Mouse (Mus musculus) embryonic facial prominence, embryonic 12.5 days (tissue): ENCODE measurements around the gene 4930583I09Rik. TPM values are rescaled to one million over a fixed set of nuclear protein-coding genes. Genes with fewer than 3 reads are reported as not detected.

Experiments
- ATAC-seq: fragments of 200-750 bp; cut with Nextera tagmentation; 2 replicates; pipeline ENCODE4 v1.8.0; 2017; ENCODE audit not compliant: insufficient number of reproducible peaks, insufficient read depth, low FRiP score, low TSS enrichment
- H3K27ac ChIP-seq: fragments of 300-500 bp; sonication (generic); 2 replicates; pipeline ENCODE4 v1.5.1; 2016; ENCODE audit warnings: mild to moderate bottlenecking
- H3K27me3 ChIP-seq: fragments of 300-500 bp; sonication (generic); 2 replicates; pipeline ENCODE4 v1.6.1; 2016; ENCODE audit warnings: mild to moderate bottlenecking, moderate library complexity
- H3K36me3 ChIP-seq: fragments of 300-500 bp; sonication (generic); 2 replicates; pipeline ENCODE4 v1.6.1; 2016; ENCODE audit warnings: mild to moderate bottlenecking
- H3K4me1 ChIP-seq: fragments of 300-500 bp; sonication (generic); 2 replicates; pipeline ENCODE4 v1.6.1; 2016
- H3K4me2 ChIP-seq: fragments of 300-500 bp; sonication (generic); replicated peaks from 2 replicates; pipeline ENCODE4 v1.6.1; 2016; ENCODE audit warnings: mild to moderate bottlenecking, moderate library complexity
- H3K4me3 ChIP-seq: fragments of 300-500 bp; sonication (generic); 2 replicates; pipeline ENCODE4 v1.5.1; 2016; ENCODE audit warnings: mild to moderate bottlenecking
- H3K9ac ChIP-seq: fragments of 300-500 bp; sonication (generic); 2 replicates; pipeline ENCODE4 v1.6.1; 2016; ENCODE audit warnings: mild to moderate bottlenecking, moderate library complexity
- H3K9me3 ChIP-seq: fragments of 300-500 bp; sonication (generic); 2 replicates; pipeline ENCODE4 v1.6.1; 2016; ENCODE audit warnings: mild to moderate bottlenecking, moderate library complexity
- WGBS: fragments of 180-500 bp; shearing (Covaris S2); methylation state at CpG from one replicate; pipeline ENCODE4 v1.1.7; 2016; 5-methylcytosine and 5-hydroxymethylcytosine counted together
- polyA plus RNA-seq: library from polyadenylated mRNA; unstranded; fragments of >200 nt; fragmentation: Nextera tagmentation; extraction: Ambion mirVana; gene quantifications from 2 replicates; pipeline ENCODE4 v1.2.1, GENCODE M21; 2016

The 4930583I09Rik gene
- polyA plus RNA-seq, 1 experiment from 2014 or later, result not detected

- H3K4me1 ChIP-seq, result no peaks in the 10 kb centered on the region
- WGBS, result 74% methylated on average over 5 of the region's 5 CpGs
- H3K9me3 ChIP-seq, result no peaks in the 10 kb centered on the region
- no peak for ATAC-seq
- no peak overlapping the region for H3K4me3 ChIP-seq
- no peaks in the 10 kb centered on the region for H3K36me3 ChIP-seq
- H3K4me2 ChIP-seq, result no peak overlapping the region
- H3K27ac ChIP-seq, result no peak overlapping the region
- H3K27me3 ChIP-seq, result no peaks in the 10 kb centered on the region
- no peak overlapping the region for H3K9ac ChIP-seq
Measured at GRCm38 (mm10) chr17:64792623-64793022, 43.2 kb downstream of the 4930583I09Rik start.

GRCm38 (mm10) chr17:64792076-64792475 is 43.8 kb downstream of the 4930583I09Rik start:
- no peak overlapping the region for H3K9ac ChIP-seq
- no peaks in the 10 kb centered on the region for H3K9me3 ChIP-seq
- H3K4me2 ChIP-seq, result no peak overlapping the region
- no peaks in the 10 kb centered on the region for H3K4me1 ChIP-seq
- 89% methylated on average over 3 of the region's 3 CpGs for WGBS
- no peak for ATAC-seq
- H3K36me3 ChIP-seq, result no peaks in the 10 kb centered on the region
- no peak overlapping the region for H3K4me3 ChIP-seq
- H3K27me3 ChIP-seq, result no peaks in the 10 kb centered on the region
- no peak overlapping the region for H3K27ac ChIP-seq

GRCm38 (mm10) chr17:64789175-64789574 is 46.7 kb downstream of the 4930583I09Rik start:
- ATAC-seq, result no peak
- no peak overlapping the region for H3K4me2 ChIP-seq
- H3K27ac ChIP-seq, result no peak overlapping the region
- H3K27me3 ChIP-seq, result no peaks in the 10 kb centered on the region
- H3K9ac ChIP-seq, result no peak overlapping the region
- H3K4me3 ChIP-seq, result no peak overlapping the region
- no peaks in the 10 kb centered on the region for H3K36me3 ChIP-seq
- H3K9me3 ChIP-seq, result no peaks in the 10 kb centered on the region
- no peaks in the 10 kb centered on the region for H3K4me1 ChIP-seq
- 65% methylated on average over 3 of the region's 3 CpGs for WGBS

- 87% methylated on average over 13 of the region's 13 CpGs for WGBS
Measured at GRCm38 (mm10) chr17:64788301-64788700, 47.6 kb downstream of the 4930583I09Rik start.

GRCm38 (mm10) chr17:64785961-64786360 is 49.9 kb downstream of the 4930583I09Rik start:
- no peaks in the 10 kb centered on the region for H3K36me3 ChIP-seq
- H3K9me3 ChIP-seq, result no peaks in the 10 kb centered on the region
- no peak overlapping the region for H3K4me3 ChIP-seq
- no peak for ATAC-seq
- 0 out of 2 replicates have a peak, but pooled peaks cover 4% of the 10 kb centered on the region for H3K4me1 ChIP-seq
- H3K27me3 ChIP-seq, result no peaks in the 10 kb centered on the region
- H3K27ac ChIP-seq, result no peak overlapping the region
- WGBS, result 18% methylated on average over 1 of the region's 1 CpGs
- no peak overlapping the region for H3K9ac ChIP-seq
- no peak overlapping the region for H3K4me2 ChIP-seq

More at GRCm38 (mm10) chr17:64788301-64788700, 47.6 kb downstream of the 4930583I09Rik start:
- H3K9me3 ChIP-seq, result no peaks in the 10 kb centered on the region
- no peak overlapping the region for H3K4me3 ChIP-seq
- H3K36me3 ChIP-seq, result no peaks in the 10 kb centered on the region
- H3K9ac ChIP-seq, result no peak overlapping the region
- H3K4me1 ChIP-seq, result no peaks in the 10 kb centered on the region
- no peak overlapping the region for H3K4me2 ChIP-seq
- H3K27ac ChIP-seq, result no peak overlapping the region
- no peak for ATAC-seq
- H3K27me3 ChIP-seq, result no peaks in the 10 kb centered on the region

Other genes starting within 250 kb of the 4930583I09Rik start
- gene Man2a1, start 235.3 kb downstream of the 4930583I09Rik start, polyA plus RNA-seq, result 10.0 and 10.8 TPM in 2 replicates